In the genomic region with DNA sequence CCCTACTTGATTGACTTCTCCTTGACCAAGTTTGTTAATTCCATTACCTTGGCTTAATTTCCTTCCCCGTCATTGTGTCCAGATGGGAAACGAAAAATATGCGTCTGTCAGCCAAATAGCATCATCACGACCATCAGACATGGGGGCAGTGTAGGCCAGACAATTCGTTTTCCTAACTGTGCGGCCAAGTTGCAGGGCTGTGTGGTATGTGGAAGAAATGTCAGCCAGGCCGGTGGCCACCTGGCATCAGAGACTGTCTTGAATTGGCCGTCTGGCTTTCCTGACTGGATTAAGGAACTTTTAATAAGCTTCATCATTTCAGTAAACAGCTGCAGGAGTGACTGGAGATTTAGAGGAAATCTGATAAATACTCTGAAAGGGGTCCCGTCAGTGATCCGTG, we compare ENCODE assay signal across 11 mouse cellular contexts. TPM values are rescaled to one million over a fixed set of nuclear protein-coding genes. Genes with fewer than 3 reads are reported as not detected.
DNase-seq lines count a peak whose midpoint lies in the region.
"Had no signal": no experiment of that assay in that cellular context is flagged by ENCODE, and none has a peak within 500 bp of the region (broad histone marks: within the 10 kb centered on the region; RNA-seq: fewer than 3 reads in every experiment).

No protein-coding gene starts in this region.

- intact Hi-C loops in gastrocnemius, postnatal 14 days (cut with DNase I; ENCODE audit: low total_unique reads), result no loop called here

- peak; percentile 21 for DNase-seq in kidney, postnatal 10 days
- DNase-seq in kidney, adult 9 months, result no peak
- DNase-seq in brain, adult 2 months (ENCODE audit: low read depth, low spot score), result peak; percentile 53
- DNase-seq in cerebellum, adult 18-20 months, result peak; percentile 4 to 8
- peak; percentile 59 for DNase-seq in gastrocnemius, postnatal 14 days
- no peak for DNase-seq in urinary bladder, postnatal 25 days (ENCODE audit: low spot score)
- no peak for DNase-seq in frontal cortex, adult 2 months (ENCODE audit: extremely low spot score in 1 of 2, low spot score in 1 of 2)
- DNase-seq in adrenal gland, postnatal 10 days, result no peak
- DNase-seq: adrenal gland, postnatal 14 days; kidney, adult 18-20 months; thymus, adult 2 months had no signal

RNA-seq across cellular contexts. Expression of gene Impg2, which starts 28.6 kb away (rescaled TPM):
- total RNA-seq in gastrocnemius, postnatal 14 days (2021), result under 1 TPM; 0.09 to 0.14 TPM
- polyA plus RNA-seq in frontal cortex, adult 2 months (2012; rRNA removed), result 0.55 and 0.82 TPM in 2 replicates
- total RNA-seq in adrenal gland, postnatal 10 days (2021), result 1 to 10 TPM in 1 of 2 experiments, under 1 TPM in 1; 0.30 to 1.1 TPM

Comparison
In these comparisons a context has a peak if more than half of its experiments do, and no peak if none do; other contexts are left out.
1. DNase-seq: peak in kidney, postnatal 10 days (single experiment), brain, adult 2 months (single experiment), cerebellum, adult 18-20 months (2 of 2) and gastrocnemius, postnatal 14 days (single experiment); none in kidney, adult 9 months (single experiment), urinary bladder, postnatal 25 days (single experiment), frontal cortex, adult 2 months (0 of 2) and adrenal gland, postnatal 10 days (single experiment).